In the genomic region with DNA sequence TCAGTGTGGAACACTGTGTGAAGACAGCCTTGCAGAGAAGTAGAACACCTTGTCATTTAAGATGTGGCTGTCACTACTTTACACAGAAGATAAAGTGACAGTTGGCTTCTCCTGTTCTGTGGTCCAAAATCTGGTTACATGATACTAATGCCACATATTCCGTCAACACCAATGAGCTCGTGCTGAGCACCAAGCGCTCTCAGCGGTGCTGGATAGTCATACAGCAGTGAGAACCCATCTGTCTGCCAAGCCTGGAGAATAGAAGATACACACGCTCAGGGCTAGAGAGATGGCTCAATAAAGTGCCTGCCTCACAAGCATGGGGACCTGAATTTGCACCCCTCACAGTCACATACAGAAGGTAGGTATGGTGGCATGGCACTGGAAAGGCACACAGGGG, we compare ENCODE assay signal across 21 mouse cellular contexts. TPM values are rescaled to one million over a fixed set of nuclear protein-coding genes. Genes with fewer than 3 reads are reported as not detected.
DNase-seq lines count a peak whose midpoint lies in the region.
"Had no signal": no experiment of that assay in that cellular context is flagged by ENCODE, and none has a peak within 500 bp of the region (broad histone marks: within the 10 kb centered on the region; RNA-seq: fewer than 3 reads in every experiment).

No protein-coding gene starts in this region.

- H3K4me1 ChIP-seq in forebrain, embryonic 10.5 days, result peaks cover 17% of the 10 kb centered on the region
- H3K4me1 ChIP-seq: hindbrain, embryonic 15.5 days had no signal

- no peaks in the 10 kb centered on the region for H3K9me3 ChIP-seq in forebrain, embryonic 10.5 days
- H3K9me3 ChIP-seq: embryonic facial prominence, embryonic 10.5 days; forebrain, embryonic 15.5 days; heart, embryonic 13.5 days; hindbrain, embryonic 15.5 days had no signal

- peak; percentile 81 for DNase-seq in brain, adult 2 months (ENCODE audit: low read depth, low spot score)
- DNase-seq in cerebellum, adult 11 months, result peak; percentile 32
- DNase-seq in cerebellum, adult 8-10 months, result peak; percentile 30
- peak; percentile 22 to 36 for DNase-seq in cerebellum, postnatal 36 days
- DNase-seq in forebrain, embryonic 10.5 days (ENCODE audit: extremely low spot score, low spot score), result no peak
- no peak for DNase-seq in adipocyte (ENCODE audit: low spot score)
- DNase-seq: adrenal gland, adult 8-10 months; adrenal gland, postnatal 36 days; gastrocnemius, postnatal 10 days; heart, postnatal 36 days; kidney, adult 8-10 months had no signal

- H3K27ac ChIP-seq in forebrain, embryonic 10.5 days, result no peak overlapping the region
- H3K27ac ChIP-seq: embryonic facial prominence, embryonic 10.5 days; forebrain, embryonic 15.5 days; heart, embryonic 13.5 days; hindbrain, embryonic 15.5 days had no signal

- no peak overlapping the region for H3K4me3 ChIP-seq in forebrain, embryonic 10.5 days
- H3K4me3 ChIP-seq: embryonic facial prominence, embryonic 10.5 days; forebrain, embryonic 15.5 days; heart, embryonic 13.5 days; hindbrain, embryonic 15.5 days had no signal

- no peaks in the 10 kb centered on the region for H3K27me3 ChIP-seq in forebrain, embryonic 10.5 days (ENCODE audit: poor library complexity, severe bottlenecking)
- H3K27me3 ChIP-seq: forebrain, embryonic 15.5 days; heart, embryonic 13.5 days; hindbrain, embryonic 15.5 days had no signal

- H3K36me3 ChIP-seq in forebrain, embryonic 10.5 days (replicated peaks), result no peaks in the 10 kb centered on the region
- H3K36me3 ChIP-seq: embryonic facial prominence, embryonic 10.5 days; forebrain, embryonic 15.5 days; heart, embryonic 13.5 days; hindbrain, embryonic 15.5 days had no signal

- 92% methylated on average over 5 of the region's 5 CpGs for WGBS in forebrain, embryonic 10.5 days

RNA-seq across cellular contexts. Expression of gene Gm17571, which starts 28.4 kb away (rescaled TPM):
- polyA plus RNA-seq in forebrain, embryonic 10.5 days (2016; fragmentation: Nextera tagmentation; extraction: Ambion mirVana), result not detected in 2 replicates
- polyA plus RNA-seq: brain, embryonic 14.5 days; embryonic facial prominence, embryonic 10.5 days; embryonic facial prominence, embryonic 14.5 days; forebrain, embryonic 15.5 days; gonadal fat pad, adult 2 months; heart, embryonic 13.5 days; heart, postnatal 0 days; hindbrain, embryonic 11.5 days; hindbrain, embryonic 15.5 days; intestine, postnatal 0 days had no signal

Comparison
In these comparisons a context has a peak if more than half of its experiments do, and no peak if none do; other contexts are left out.
1. DNase-seq: peak in brain, adult 2 months (single experiment), cerebellum, adult 11 months (single experiment), cerebellum, adult 8-10 months (single experiment) and cerebellum, postnatal 36 days (2 of 2); none in forebrain, embryonic 10.5 days (single experiment) and adipocyte (single experiment).